Mouse (Mus musculus) adrenal gland, postnatal 25 days (tissue): ENCODE data around the gene Espn. TPM values are rescaled to one million over a fixed set of nuclear protein-coding genes. Genes with fewer than 3 reads are reported as not detected.

Source experiments
- DNase-seq: peaks from one replicate; pipeline ENCODE4 v3.0.0; 2021; ENCODE audit warnings: mixed read lengths
- total RNA-seq: library from RNA; stranded (reverse); gene quantifications from 2 replicates; pipeline ENCODE4 v1.2.3, GENCODE M21; 2021

The Espn gene
- total RNA-seq, 1 experiment from 2014 or later = 1.2 TPM

GRCm38 (mm10) chr4:152146033-152146827 is 5.9 kb downstream of the Espn start:
- DNase-seq = no peak

GRCm38 (mm10) chr4:152145473-152145872 is 6.7 kb downstream of the Espn start:
- DNase-seq = no peak

GRCm38 (mm10) chr4:152143632-152144031 is 8.5 kb downstream of the Espn start:
- no peak for DNase-seq

- DNase-seq = no peak
Observed at GRCm38 (mm10) chr4:152141521-152142135, 10.5 kb downstream of the Espn start.

- peak; percentile 52 for DNase-seq
Observed at GRCm38 (mm10) chr4:152140441-152140840, 11.7 kb downstream of the Espn start.

- DNase-seq = peak; percentile 90
Observed at GRCm38 (mm10) chr4:152138497-152139260, 13.5 kb downstream of the Espn start.

- DNase-seq = no peak
Observed at GRCm38 (mm10) chr4:152136876-152137250, 15.3 kb downstream of the Espn start.

GRCm38 (mm10) chr4:152136112-152136875 is 15.9 kb downstream of the Espn start:
- no peak for DNase-seq

GRCm38 (mm10) chr4:152135363-152135762 is 16.8 kb downstream of the Espn start:
- no peak for DNase-seq

- peak; percentile 47 for DNase-seq
Observed at GRCm38 (mm10) chr4:152134507-152134906, 17.7 kb downstream of the Espn start.

GRCm38 (mm10) chr4:152133213-152133612 is 19.0 kb downstream of the Espn start:
- DNase-seq = no peak

GRCm38 (mm10) chr4:152132772-152133169 is 19.4 kb downstream of the Espn start:
- DNase-seq = no peak

GRCm38 (mm10) chr4:152131809-152132771 is 20.1 kb downstream of the Espn start:
- no peak for DNase-seq

- DNase-seq = peak; percentile 58
Observed at GRCm38 (mm10) chr4:152130771-152131653, 21.2 kb downstream of the Espn start.

GRCm38 (mm10) chr4:152129395-152129930 is 22.7 kb downstream of the Espn start:
- DNase-seq = no peak

- no peak for DNase-seq
Observed at GRCm38 (mm10) chr4:152128784-152129183, 23.4 kb downstream of the Espn start.

GRCm38 (mm10) chr4:152127884-152128283 is 24.3 kb downstream of the Espn start:
- DNase-seq = no peak

- no peak for DNase-seq
Observed at GRCm38 (mm10) chr4:152126026-152126920, 25.9 kb downstream of the Espn start.
